Mouse (Mus musculus) liver, embryonic 14.5 days (tissue): ENCODE measurements at regions not wholly inside any gene's neighbourhood (a gene's known extent, or its start where the extent isn't known, plus 50 kb on each side); places are given as distances from the start of the nearest gene placed in this dataset.

Experiments
- CTCF ChIP-seq: IDR thresholded peaks from 2 replicates; pipeline ENCODE4 v1.5.1; 2016; ENCODE audit warnings: antibody characterized with exemption, low read depth, control low read depth
- EP300 ChIP-seq: IDR thresholded peaks from 2 replicates; pipeline ENCODE4 v1.6.1; 2016; ENCODE audit warnings: antibody characterized with exemption, low read depth

DNA sequence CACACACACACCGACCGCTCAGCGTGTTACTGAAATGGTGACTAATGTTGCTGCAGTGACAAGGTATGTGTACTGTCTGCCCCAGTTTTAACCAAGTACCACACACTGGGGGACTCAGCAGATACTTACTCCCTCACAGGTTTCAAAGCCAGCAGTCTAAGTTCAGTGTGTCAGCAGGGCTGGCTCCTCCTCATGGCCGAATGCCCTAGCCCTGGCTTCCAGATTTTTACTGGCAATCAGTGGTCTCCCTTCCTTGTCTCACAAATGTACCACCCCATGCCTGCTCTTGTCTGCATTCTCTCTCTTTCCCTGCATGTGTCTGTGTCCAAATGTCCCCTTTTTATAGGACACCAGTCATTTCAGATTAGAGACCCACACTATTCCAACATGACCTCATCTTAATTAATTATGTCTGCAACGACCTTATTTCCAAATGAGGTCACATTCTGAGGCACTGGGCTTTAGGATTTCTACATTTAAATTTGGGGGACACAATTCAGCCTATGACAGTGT is 114.7 kb downstream of the Uri1 start:
- no peak for TF ChIP-seq CTCF
- TF ChIP-seq EP300 = no peak
